ENCODE assay signal across 14 mouse cellular contexts in genomic region chr3:52001518-52001895, GRCm38 (mm10).
"Had no signal": no experiment of that assay in that cellular context is flagged by ENCODE, and none has a peak within 500 bp of the region (broad histone marks: within the 10 kb centered on the region; RNA-seq: fewer than 3 reads in every experiment).

No protein-coding gene starts in this region.

- H3K27me3 ChIP-seq: megakaryocyte, embryonic 14.5 days; midbrain, embryonic 12.5 days; neural tube, embryonic 12.5 days had no signal

- H3K9ac ChIP-seq: liver, embryonic 15.5 days; lung, embryonic 14.5 days; midbrain, embryonic 12.5 days; neural tube, embryonic 12.5 days had no signal

- H3K4me2 ChIP-seq: liver, embryonic 11.5 days; liver, embryonic 15.5 days; lung, embryonic 14.5 days; midbrain, embryonic 12.5 days; neural tube, embryonic 12.5 days had no signal

- H3K27ac ChIP-seq: kidney, postnatal 0 days; limb, embryonic 10.5 days; liver, embryonic 15.5 days; midbrain, embryonic 12.5 days; neural tube, embryonic 12.5 days had no signal

- H3K36me3 ChIP-seq: limb, embryonic 10.5 days; liver, embryonic 15.5 days; midbrain, embryonic 12.5 days; neural tube, embryonic 12.5 days had no signal

- DNase-seq: kidney, adult 11 months; kidney, adult 9 months; lung, embryonic 14.5 days; lung, postnatal 10 days; retina, postnatal 1 day; right cerebral cortex, postnatal 4 days; thymus, postnatal 36 days had no signal

- H3K4me3 ChIP-seq: limb, embryonic 10.5 days; liver, embryonic 15.5 days; megakaryocyte, embryonic 14.5 days; midbrain, embryonic 12.5 days; neural tube, embryonic 12.5 days had no signal

- H3K9me3 ChIP-seq: limb, embryonic 10.5 days; liver, embryonic 15.5 days; megakaryocyte, embryonic 14.5 days; midbrain, embryonic 12.5 days; neural tube, embryonic 12.5 days had no signal
